Comparison of ENCODE assay signal across 12 mouse cellular contexts in genomic region chr1:135125990-135126389, GRCm38 (mm10). TPM values are rescaled to one million over a fixed set of nuclear protein-coding genes. Genes with fewer than 3 reads are reported as not detected.
DNase-seq lines count a peak whose midpoint lies in the region; ATAC-seq lines count a peak whose summit lies in the region.
"Had no signal": no experiment of that assay in that cellular context is flagged by ENCODE, and none has a peak within 500 bp of the region (broad histone marks: within the 10 kb centered on the region; RNA-seq: fewer than 3 reads in every experiment).

No protein-coding gene starts in this region.

- intact Hi-C loops in heart, postnatal 10 days (cut with DNase I): no loop called here

- ATAC-seq in kidney, embryonic 15.5 days (replicated peaks; ENCODE audit: low FRiP score): no peak
- ATAC-seq: activated CD4-positive, CD25-positive, alpha-beta regulatory T cell, adult 4 months had no signal

- H3K4me3 ChIP-seq in kidney, embryonic 15.5 days (replicated peaks): no peak overlapping the region
- H3K4me3 ChIP-seq: layer of hippocampus, adult 2 months; neural tube, embryonic 12.5 days had no signal

- DNase-seq in kidney, adult 11 months: peak; percentile 37
- peak; percentile 50 to 60 for DNase-seq in right cerebral cortex, postnatal 10 days (ENCODE audit: low spot score in 2 of 2)
- DNase-seq in right cerebral cortex, postnatal 36 days (ENCODE audit: low spot score in 2 of 2): no peak
- DNase-seq in gonadal fat pad, adult 2 months (ENCODE audit: low read depth): peak; percentile 24
- DNase-seq in testis, postnatal 14 days (ENCODE audit: low spot score): peak; percentile 52
- no peak for DNase-seq in heart, postnatal 10 days
- DNase-seq: spleen, adult 18-20 months had no signal

- H3K9me3 ChIP-seq in kidney, embryonic 15.5 days (replicated peaks): no peaks in the 10 kb centered on the region
- H3K9me3 ChIP-seq: neural tube, embryonic 12.5 days had no signal

- H3K27ac ChIP-seq in kidney, embryonic 15.5 days: no peak overlapping the region
- H3K27ac ChIP-seq: layer of hippocampus, adult 2 months; neural tube, embryonic 12.5 days had no signal

- H3K36me3 ChIP-seq in kidney, embryonic 15.5 days: no peaks in the 10 kb centered on the region
- H3K36me3 ChIP-seq: neural tube, embryonic 12.5 days had no signal

- no peak overlapping the region for H3K9ac ChIP-seq in kidney, embryonic 15.5 days
- H3K9ac ChIP-seq: neural tube, embryonic 12.5 days had no signal

- peaks cover 8% of the 10 kb centered on the region; the same call in 1 of the 2 replicates for H3K27me3 ChIP-seq in kidney, embryonic 15.5 days

- no peak overlapping the region for H3K4me2 ChIP-seq in kidney, embryonic 15.5 days
- H3K4me2 ChIP-seq: neural tube, embryonic 12.5 days had no signal

- H3K4me1 ChIP-seq in kidney, embryonic 15.5 days: peaks cover 45% of the 10 kb centered on the region

- 66% methylated on average over 8 of the region's 8 CpGs for WGBS in kidney, embryonic 15.5 days

RNA-seq across cellular contexts. Expression of gene Ptpn7, which starts 6.5 kb away (rescaled TPM):
- polyA plus RNA-seq in kidney, embryonic 15.5 days (2015; fragmentation: Nextera tagmentation; extraction: Ambion mirVana): 1.2 TPM in 2 replicates
- 2.4 and 2.9 TPM in 2 replicates for polyA plus RNA-seq in gonadal fat pad, adult 2 months (2012; rRNA removed)
- total RNA-seq in heart, postnatal 10 days (2021): under 1 TPM; 0.60 to 0.82 TPM
- total RNA-seq: layer of hippocampus, adult 2 months had no signal

RNA-seq across cellular contexts. Expression of gene Arl8a, which starts 20.6 kb away (rescaled TPM):
- 45.3 and 52.3 TPM in 2 replicates for polyA plus RNA-seq in kidney, embryonic 15.5 days (2015; fragmentation: Nextera tagmentation; extraction: Ambion mirVana)
- 64.5 and 86.7 TPM in 2 replicates for polyA plus RNA-seq in gonadal fat pad, adult 2 months (2012; rRNA removed)
- total RNA-seq in heart, postnatal 10 days (2021): 10 to 100 TPM; 29.9 to 31.8 TPM

RNA-seq across cellular contexts. Expression of gene Lgr6, which starts 20.9 kb away (rescaled TPM):
- 0.98 and 1.1 TPM in 2 replicates for polyA plus RNA-seq in kidney, embryonic 15.5 days (2015; fragmentation: Nextera tagmentation; extraction: Ambion mirVana)
- polyA plus RNA-seq in gonadal fat pad, adult 2 months (2012; rRNA removed): 0.18 and 0.24 TPM in 2 replicates
- total RNA-seq in heart, postnatal 10 days (2021): 10 to 100 TPM; 12.3 to 17.4 TPM
- polyA plus RNA-seq: activated CD4-positive, CD25-positive, alpha-beta regulatory T cell, adult 4 months had no signal

RNA-seq across cellular contexts. Expression of gene Gpr37l1, which starts 41.5 kb away (rescaled TPM):
- 0.09 TPM in 1 of 2 replicates, not detected in the other for polyA plus RNA-seq in kidney, embryonic 15.5 days (2015; fragmentation: Nextera tagmentation; extraction: Ambion mirVana)
- 1.00 and 1.5 TPM in 2 replicates for polyA plus RNA-seq in gonadal fat pad, adult 2 months (2012; rRNA removed)
- total RNA-seq in heart, postnatal 10 days (2021): under 1 TPM in 1 of 2 experiments, not detected in 1; 0.29 TPM
- total RNA-seq: megakaryocyte progenitor cell, adult 5-6 weeks had no signal
- polyA plus RNA-seq: activated CD4-positive, CD25-positive, alpha-beta regulatory T cell, adult 4 months had no signal

Comparison
In these comparisons a context has a peak if more than half of its experiments do, and no peak if none do; other contexts are left out.
1. DNase-seq: peak in kidney, adult 11 months (single experiment), right cerebral cortex, postnatal 10 days (2 of 2), gonadal fat pad, adult 2 months (single experiment) and testis, postnatal 14 days (single experiment); none in right cerebral cortex, postnatal 36 days (0 of 2) and heart, postnatal 10 days (0 of 2).